Mouse (Mus musculus) C2C12 (cell line): Measurements from ENCODE around the gene Pde7b. TPM values are rescaled to one million over a fixed set of nuclear protein-coding genes. Genes with fewer than 3 reads are reported as not detected.

Experiments used
- H3K27me3 ChIP-seq: one replicate; pipeline ENCODE4 v1.6.1; 2011; ENCODE audit not compliant: control insufficient read depth, insufficient read depth, insufficient read length
- H3K36me3 ChIP-seq: one replicate; pipeline ENCODE4 v1.6.1; 2011; ENCODE audit not compliant: control insufficient read depth, insufficient read depth
- H3K4me3 ChIP-seq: one replicate; pipeline ENCODE4 v1.5.1; 2011; ENCODE audit warnings: mild to moderate bottlenecking, control low read depth; ENCODE audit not compliant: poor library complexity, insufficient read depth, severe bottlenecking
- H3K79me2 ChIP-seq: one replicate; pipeline ENCODE4 v1.6.1; 2011; ENCODE audit not compliant: control insufficient read depth, insufficient read depth
- H3K79me3 ChIP-seq: one replicate; pipeline ENCODE4 v1.6.1; 2011; ENCODE audit warnings: low read depth, control low read depth
- H3ac ChIP-seq: one replicate; pipeline ENCODE3; 2011; ENCODE audit warnings: low read depth; ENCODE audit not compliant: control insufficient read depth, insufficient read length
- CEBPB ChIP-seq: IDR thresholded peaks from one replicate; pipeline ENCODE4 v1.6.1; 2011; ENCODE audit warnings: low read depth, mild to moderate bottlenecking, control low read depth, moderate library complexity
- CTCF ChIP-seq: IDR thresholded peaks from one replicate; pipeline ENCODE4 v1.5.1; 2011; ENCODE audit not compliant: control insufficient read depth, insufficient read depth, insufficient read length
- FOSL1 ChIP-seq: IDR thresholded peaks from one replicate; pipeline ENCODE4 v1.8.0; 2011; ENCODE audit warnings: mild to moderate bottlenecking, low read length; ENCODE audit not compliant: poor library complexity, insufficient read depth, severe bottlenecking
- MAX ChIP-seq: IDR thresholded peaks from one replicate; pipeline ENCODE4 v1.6.1; 2011; ENCODE audit warnings: mild to moderate bottlenecking, control low read depth
- MYOD1 ChIP-seq: IDR thresholded peaks from one replicate; pipeline ENCODE4 v1.6.1; 2011; ENCODE audit warnings: low read depth; ENCODE audit not compliant: control insufficient read depth, insufficient read length
- MYOG ChIP-seq: IDR thresholded peaks from one replicate; pipeline ENCODE4 v1.6.1; 2011; ENCODE audit not compliant: control insufficient read depth, insufficient read length; ENCODE audit errors: extremely low read depth
- USF1 ChIP-seq: IDR thresholded peaks from one replicate; pipeline ENCODE4 v1.6.1; 2011; ENCODE audit warnings: low read depth, mild to moderate bottlenecking, control low read depth, moderate library complexity
- polyA plus RNA-seq: library from polyadenylated mRNA; unstranded; fragments of >200 nt; fragmentation: generic; extraction: Trizol; gene quantifications from one replicate; pipeline ENCODE4 v1.2.1, GENCODE M21; 2012; ENCODE audit warnings: missing spikeins

Gene Pde7b
- polyA plus RNA-seq, 1 experiment, result 0.06 TPM

DNA sequence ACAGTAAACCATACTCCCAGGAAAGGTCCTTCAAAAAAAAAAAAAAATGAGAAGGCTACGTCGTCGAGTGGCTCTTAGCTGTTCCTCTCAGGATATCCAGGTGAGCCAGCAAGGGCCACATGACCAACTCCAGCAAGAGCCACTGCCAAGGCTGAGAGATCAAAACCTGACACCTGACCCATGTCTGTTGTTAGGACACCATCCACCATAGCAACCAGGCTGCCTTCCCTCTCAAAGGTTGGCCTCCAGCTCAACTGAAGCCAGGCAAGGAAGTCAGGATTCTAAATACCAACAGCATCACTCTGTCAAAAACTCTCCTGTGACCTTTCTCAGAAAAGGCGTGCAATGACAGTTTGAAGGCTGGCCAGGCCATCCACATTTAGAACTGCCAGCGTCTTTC lies 211.4 kb downstream of the Pde7b start:
- Histone ChIP-seq H3K79me2 (no peaks in the 10 kb centered on the region), H3K79me3 (no peaks in the 10 kb centered on the region), H3K27me3 (no peaks in the 10 kb centered on the region), H3K4me3 (no peak overlapping the region), H3ac (no peak overlapping the region), H3K36me3 (no peaks in the 10 kb centered on the region)
- TF ChIP-seq CEBPB (no peak), USF1 (no peak), CTCF (no peak), MYOG (no peak), MYOD1 (no peak), FOSL1 (no peak), MAX (no peak)

DNA sequence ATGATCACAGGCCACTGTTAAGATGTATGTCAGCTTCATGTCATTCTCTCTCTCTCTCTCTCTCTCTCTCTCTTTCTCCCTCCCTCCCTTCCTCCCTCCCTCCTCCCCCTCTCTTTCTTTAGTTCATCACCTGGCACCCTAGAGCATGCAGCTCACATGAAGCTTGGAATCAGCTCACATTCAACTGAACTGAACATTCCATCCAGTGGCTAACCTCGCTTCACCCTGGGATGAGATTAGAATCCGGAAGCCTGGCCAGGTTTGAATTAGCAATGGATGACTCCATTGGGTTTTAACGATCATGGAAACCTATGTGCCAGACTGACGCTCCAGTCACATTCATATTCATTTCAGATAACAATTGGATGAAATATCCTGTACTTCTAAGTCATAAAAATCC lies 215.1 kb downstream of the Pde7b start:
- H3K79me3 ChIP-seq, result no peaks in the 10 kb centered on the region
- TF ChIP-seq CTCF (no peak), USF1 (no peak), MAX (no peak), CEBPB (no peak), MYOD1 (no peak), FOSL1 (no peak), MYOG (no peak)

DNA sequence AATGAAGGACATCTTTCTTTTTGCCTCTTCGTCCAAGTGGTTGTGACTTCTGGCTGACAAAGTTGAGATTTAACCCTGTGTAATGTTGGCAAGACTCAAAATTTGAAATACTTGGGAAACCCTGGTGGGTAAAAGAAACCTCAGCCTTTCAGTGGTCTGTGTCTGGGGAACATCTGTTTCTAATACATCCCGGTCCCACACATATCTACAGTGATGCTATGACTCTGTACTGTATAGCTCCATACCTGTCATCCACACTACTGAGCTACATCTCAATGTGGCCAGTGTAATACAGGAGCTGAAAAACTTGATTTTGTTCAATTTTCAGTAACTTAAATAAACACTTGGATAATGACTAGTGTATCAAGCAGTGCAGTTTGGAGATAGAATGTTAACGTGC lies 216.4 kb downstream of the Pde7b start:
- no peaks in the 10 kb centered on the region for H3K27me3 ChIP-seq
- H3K4me3 ChIP-seq, result no peak overlapping the region
- no peaks in the 10 kb centered on the region for H3K79me2 ChIP-seq
- no peaks in the 10 kb centered on the region for H3K79me3 ChIP-seq
- TF ChIP-seq MAX (no peak), USF1 (no peak), CTCF (no peak), CEBPB (no peak), MYOG (no peak), FOSL1 (no peak), MYOD1 (no peak)
- H3ac ChIP-seq, result no peak overlapping the region
- no peaks in the 10 kb centered on the region for H3K36me3 ChIP-seq

More for the DNA sequence above, 215.1 kb downstream of the Pde7b start:
- Histone ChIP-seq H3K27me3 (no peaks in the 10 kb centered on the region), H3K36me3 (no peaks in the 10 kb centered on the region), H3K79me2 (no peaks in the 10 kb centered on the region), H3K4me3 (no peak overlapping the region), H3ac (no peak overlapping the region)

DNA sequence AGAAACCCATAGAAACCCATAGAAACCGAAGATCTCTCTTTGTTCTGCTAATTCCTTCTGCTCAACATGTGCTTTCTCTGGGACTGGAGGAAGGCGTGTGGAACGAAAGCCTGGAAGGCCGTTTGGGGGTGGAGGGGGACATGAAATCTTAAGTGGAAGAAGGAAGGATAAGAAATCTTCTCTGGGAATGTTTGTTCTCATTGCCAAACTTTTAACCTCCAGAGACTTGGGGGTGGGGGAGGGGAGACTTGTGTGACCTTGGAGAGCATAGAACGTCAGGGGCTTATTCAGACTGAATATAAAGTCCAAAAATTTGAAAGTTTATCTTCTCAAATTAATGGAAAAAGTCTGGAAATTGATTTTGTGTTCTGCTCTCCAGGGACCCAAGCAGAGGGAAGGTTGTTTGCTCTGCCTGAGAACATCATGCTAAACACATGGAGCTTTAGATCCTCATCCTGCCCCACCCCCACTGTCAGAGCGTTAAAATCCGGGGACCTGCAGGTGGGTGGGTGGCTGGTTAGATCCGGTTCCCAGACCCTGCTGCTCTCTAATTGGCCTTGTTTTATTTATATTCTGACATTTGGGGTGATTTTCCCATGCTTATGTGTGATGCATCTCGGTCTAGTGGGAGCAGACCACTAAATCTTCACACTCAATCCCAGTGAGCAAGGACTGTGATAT lies 217.0 kb downstream of the Pde7b start:
- no peak for TF ChIP-seq USF1
- no peak overlapping the region for H3ac ChIP-seq
- no peaks in the 10 kb centered on the region for H3K36me3 ChIP-seq
- no peaks in the 10 kb centered on the region for H3K27me3 ChIP-seq
- no peak overlapping the region for H3K4me3 ChIP-seq
- H3K79me2 ChIP-seq, result no peaks in the 10 kb centered on the region
- no peaks in the 10 kb centered on the region for H3K79me3 ChIP-seq

DNA sequence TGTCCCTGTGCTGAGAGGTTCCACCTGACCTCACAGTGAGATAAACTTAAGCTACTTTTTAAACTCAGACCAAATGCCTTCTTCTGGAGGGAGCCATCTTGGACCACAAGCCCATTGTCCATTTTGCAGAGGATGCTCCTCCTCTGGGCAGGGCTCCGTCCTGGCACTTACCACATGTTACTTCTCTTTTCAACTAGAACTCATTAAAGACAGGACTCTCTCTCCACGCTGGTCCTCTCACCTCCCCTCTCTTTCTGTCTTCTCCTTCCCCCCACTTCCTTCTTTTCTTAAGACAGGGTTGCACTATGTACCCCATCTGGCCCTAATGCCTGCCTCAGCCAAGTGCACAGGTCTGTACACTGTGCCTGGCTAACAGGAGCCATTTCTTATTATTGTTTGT lies 217.8 kb downstream of the Pde7b start:
- TF ChIP-seq FOSL1, result no peak
- no peak for TF ChIP-seq MAX
- TF ChIP-seq CTCF, result no peak
- TF ChIP-seq USF1, result no peak
- TF ChIP-seq MYOG, result no peak
- TF ChIP-seq CEBPB, result no peak
- TF ChIP-seq MYOD1, result no peak
- Histone ChIP-seq H3K4me3 (no peak overlapping the region), H3K27me3 (no peaks in the 10 kb centered on the region), H3K36me3 (no peaks in the 10 kb centered on the region), H3K79me3 (no peaks in the 10 kb centered on the region), H3K79me2 (no peaks in the 10 kb centered on the region), H3ac (no peak overlapping the region)

DNA sequence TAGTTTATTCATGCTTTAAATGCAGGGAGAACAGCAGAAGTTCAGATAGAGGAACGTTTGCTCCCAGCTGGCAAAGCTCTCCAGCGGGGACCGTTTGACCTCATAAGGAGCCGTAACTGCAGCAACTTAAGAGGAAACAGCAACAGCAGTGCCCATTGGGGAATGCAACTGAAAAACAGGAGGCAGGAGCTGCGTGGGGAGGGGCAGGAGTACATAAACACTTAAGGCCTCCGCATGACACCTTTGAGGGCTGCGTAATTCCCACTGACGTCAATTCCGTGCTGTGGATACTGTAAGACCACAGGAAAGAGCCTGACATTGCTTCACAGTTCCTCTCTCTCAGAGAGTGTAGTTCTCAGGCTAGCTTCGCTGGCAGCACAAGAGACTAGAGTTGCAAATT lies 219.4 kb downstream of the Pde7b start:
- Histone ChIP-seq H3K79me2 (no peaks in the 10 kb centered on the region), H3K27me3 (no peaks in the 10 kb centered on the region), H3K36me3 (no peaks in the 10 kb centered on the region), H3ac (no peak overlapping the region), H3K4me3 (no peak overlapping the region), H3K79me3 (no peaks in the 10 kb centered on the region)
- no peak for TF ChIP-seq CEBPB
- no peak for TF ChIP-seq MAX
- no peak for TF ChIP-seq FOSL1
- no peak for TF ChIP-seq CTCF
- TF ChIP-seq MYOD1, result no peak
- no peak for TF ChIP-seq MYOG
- no peak for TF ChIP-seq USF1
